Mouse (Mus musculus) frontal cortex, postnatal 36 days (tissue): Measurements from ENCODE around the gene Ctu1.
"Not testable (repeated sequence)": the region's sequence is repeated elsewhere in the genome, so short reads cannot be mapped to it uniquely, and the experiment has no call there.

ENCODE experiments used
- DNase-seq, 2 experiments: peaks; one replicate each; pipeline ENCODE4 v3.0.0; 2022; ENCODE audit warnings: low spot score in 2 of 2

The Ctu1 gene

GRCm38 (mm10) chr7:43671809-43672580 lies at the start of gene Ctu1:
Gene Ctu1 (plus strand): TSS chr7:43672016.
- DNase-seq = peak; percentile 89 to 96

DNA sequence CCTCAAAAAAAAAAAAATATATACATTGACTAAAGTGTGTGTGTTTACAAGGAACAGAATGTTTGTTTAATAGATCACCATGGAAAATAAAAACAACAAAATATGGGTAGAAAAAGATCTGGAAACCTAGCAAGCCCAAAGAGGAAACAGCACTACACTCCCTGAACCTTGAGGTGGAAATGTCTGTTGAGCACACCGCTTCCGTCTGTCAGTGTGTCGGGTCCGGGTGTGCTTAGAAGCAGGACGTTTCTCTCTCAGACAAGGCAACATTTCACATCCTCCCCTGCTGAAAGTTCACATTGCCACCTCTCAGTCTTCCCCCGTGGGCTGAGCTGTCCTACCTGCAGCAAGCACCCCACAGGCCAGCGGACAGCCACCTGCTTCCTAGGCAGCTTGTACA lies 48.9 kb upstream of the Ctu1 start:
- DNase-seq = no peak

- DNase-seq = no peak
Observed at GRCm38 (mm10) chr7:43623819-43624218, 48.0 kb upstream of the Ctu1 start.

DNA sequence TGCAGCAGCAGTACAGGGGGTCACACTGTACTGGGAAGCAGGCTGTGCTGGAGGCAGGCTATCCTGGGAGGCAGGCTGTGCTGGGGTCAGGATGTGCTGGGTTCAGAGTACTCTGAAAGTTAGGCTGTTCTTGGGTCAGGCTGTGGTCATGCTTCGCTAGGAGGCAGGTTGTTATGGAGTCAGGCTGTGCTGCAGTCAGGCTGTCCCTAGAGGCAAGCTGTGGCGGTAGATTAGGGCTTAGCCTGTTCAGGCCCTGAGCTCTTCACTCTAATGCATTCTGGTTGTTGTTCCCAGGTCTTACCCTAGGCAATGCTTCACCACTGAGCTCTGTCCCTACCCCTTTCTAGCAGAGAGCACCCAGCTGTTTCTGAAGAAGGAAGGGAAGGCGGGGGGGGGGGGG lies 46.8 kb upstream of the Ctu1 start:
- DNase-seq = no peak

GRCm38 (mm10) chr7:43625794-43626422 lies 45.9 kb upstream of the Ctu1 start:
- DNase-seq = no peak

GRCm38 (mm10) chr7:43633940-43634339 lies 37.9 kb upstream of the Ctu1 start:
- DNase-seq = no peak

GRCm38 (mm10) chr7:43634500-43634899 lies 37.3 kb upstream of the Ctu1 start, which contains the start of gene Ceacam18:
Gene Ceacam18 (plus strand): TSS chr7:43634707.
- no peak for DNase-seq

- DNase-seq = no peak
Observed at GRCm38 (mm10) chr7:43636194-43636593, 35.6 kb upstream of the Ctu1 start.

DNA sequence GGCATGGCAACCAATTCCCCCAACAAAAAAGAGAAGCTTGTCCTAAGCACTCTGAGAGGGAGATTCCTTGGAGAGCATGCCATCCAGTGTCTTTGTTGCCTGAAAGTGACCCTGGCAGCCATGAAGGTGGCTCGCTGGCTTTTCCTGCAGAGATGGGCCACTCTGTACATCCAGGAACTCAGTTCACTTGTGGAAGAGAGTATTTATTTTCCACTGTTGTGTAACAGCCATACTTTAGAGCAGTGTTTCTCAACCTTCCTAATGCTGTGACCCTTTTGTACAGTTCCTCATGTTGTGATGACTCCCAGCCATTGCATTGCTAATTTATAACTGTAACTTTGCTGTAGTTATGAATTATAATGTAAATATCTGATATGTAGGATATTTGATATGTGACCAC lies 34.7 kb upstream of the Ctu1 start:
- no peak for DNase-seq

DNA sequence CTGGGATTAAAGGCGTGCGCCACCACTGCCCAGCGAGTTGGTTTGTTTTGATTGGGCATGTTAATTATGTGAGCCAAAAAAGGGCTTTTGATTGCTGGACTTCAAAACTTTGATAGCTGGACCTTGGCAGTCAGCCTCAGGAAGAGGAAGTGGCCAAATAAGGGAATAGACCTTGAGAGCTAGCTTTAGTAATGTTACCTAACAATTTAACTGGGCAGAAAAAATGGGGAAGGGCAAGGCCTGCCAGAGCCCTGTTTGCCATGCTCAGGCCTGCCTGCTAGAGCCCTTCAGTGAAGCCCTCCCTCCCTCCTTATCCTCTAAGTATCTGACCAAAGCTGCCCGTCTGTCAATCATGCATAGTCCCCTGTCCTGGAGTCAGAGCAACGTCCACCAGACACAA lies 29.2 kb upstream of the Ctu1 start:
- no peak for DNase-seq

DNA sequence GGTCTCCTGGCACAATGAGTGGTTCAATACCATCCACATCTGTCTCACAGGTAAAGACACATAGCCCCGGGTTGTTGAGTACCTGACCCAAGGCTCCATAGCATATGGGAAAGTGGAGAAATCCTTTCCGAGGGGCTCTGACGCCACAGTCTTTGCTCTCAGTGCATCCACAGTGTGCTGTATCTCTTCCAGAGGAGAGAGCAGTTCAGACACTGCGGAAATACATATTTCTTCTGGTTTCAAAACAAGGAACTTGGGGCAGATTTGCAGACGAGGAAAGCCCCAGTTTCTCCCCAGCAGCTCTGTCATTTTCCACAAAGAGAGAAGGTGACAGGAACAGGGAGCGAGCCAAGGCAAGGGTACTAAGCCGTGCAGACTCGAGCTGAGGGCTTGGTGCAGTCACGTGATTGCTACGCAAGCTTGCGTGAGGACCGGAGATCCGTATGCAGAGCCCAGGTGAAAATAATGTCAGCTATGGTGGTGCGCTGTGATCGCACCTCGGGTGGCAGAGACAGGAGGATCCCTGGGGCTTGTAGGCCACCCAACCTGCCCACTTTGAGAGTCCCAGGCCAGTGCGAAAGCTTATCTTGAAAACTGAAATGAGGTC lies 28.7 kb upstream of the Ctu1 start:
- no peak for DNase-seq

DNA sequence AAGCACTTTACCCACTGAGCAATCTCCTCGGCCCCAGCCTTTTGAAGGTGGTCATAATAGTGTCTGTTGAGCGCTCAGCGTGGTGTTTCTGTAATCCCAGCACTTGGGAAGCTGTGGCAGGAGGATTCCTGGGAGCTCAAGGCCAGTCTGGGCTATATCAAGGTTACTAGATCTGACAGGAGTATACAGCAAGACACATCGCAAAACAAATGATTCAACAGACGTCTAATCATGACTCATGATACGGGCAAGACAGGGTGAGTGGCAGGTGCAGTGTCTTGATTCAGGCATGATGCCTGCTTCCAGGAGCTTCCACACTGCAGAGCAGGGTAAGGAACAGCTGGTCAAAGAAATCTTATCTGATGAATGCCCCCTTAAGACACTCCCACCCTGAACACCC lies 19.1 kb upstream of the Ctu1 start:
- no peak for DNase-seq

DNA sequence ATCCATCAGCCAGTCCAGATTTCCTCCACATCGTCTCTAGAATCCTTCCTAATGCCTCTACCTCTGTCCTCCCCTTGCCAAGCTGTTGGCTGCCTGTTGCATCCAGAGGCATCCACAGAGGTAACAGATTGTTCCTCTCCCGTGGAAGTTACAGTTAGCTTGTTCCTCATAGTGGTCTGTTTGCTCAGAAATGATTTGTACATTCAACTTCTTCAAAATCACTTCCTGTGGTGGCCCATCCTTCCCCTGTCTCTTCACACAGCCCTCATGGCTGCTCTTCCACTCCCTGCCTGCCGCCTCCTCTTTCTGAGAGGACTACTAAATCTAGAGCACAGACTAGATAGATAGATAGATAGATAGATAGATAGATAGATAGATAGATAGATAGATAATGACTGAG lies 17.3 kb upstream of the Ctu1 start:
- no peak for DNase-seq

DNA sequence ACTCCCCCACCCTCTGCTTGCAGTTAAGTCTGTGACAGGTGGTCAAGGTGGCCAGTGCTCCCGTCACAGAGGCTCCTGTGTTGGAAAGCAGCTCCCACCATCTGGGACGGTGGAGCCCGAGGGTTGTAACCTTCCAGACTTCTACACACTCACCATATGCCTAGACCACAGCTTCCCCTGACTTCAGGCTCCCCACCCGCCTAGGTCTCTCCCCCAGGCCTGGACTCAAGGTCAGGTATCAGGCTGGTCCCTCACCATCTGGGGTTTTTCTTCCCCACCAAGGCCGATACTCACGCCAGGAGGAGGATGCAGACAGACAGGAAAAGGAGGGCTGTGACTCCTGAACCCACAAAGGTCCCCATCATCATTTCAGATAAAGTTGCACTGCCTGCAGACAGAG lies 15.6 kb upstream of the Ctu1 start:
- no peak for DNase-seq

DNA sequence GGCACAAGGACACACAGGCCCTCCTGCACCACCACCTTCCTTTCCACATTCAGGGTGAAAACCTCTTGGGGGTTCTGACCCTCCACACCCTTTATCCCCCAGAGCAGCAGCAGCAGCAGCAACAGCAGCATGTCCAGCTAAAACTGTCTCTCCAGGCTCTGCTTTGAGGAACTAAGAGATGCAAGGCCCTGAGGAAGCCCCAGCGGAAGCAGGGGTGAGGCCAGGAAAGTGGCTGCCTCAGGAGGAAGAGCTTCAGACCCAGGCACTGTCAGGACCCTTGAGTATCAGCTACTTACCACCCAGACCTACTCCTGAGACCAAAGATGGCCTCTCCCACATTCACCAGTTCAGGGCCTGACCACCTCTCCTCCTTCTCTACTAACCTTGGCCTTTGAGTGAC lies 11.8 kb upstream of the Ctu1 start, which contains the start of gene Siglece:
TSS of gene Siglece (minus strand) at position 160 of the 400 bp plus-strand sequence.
- no peak for DNase-seq

DNA sequence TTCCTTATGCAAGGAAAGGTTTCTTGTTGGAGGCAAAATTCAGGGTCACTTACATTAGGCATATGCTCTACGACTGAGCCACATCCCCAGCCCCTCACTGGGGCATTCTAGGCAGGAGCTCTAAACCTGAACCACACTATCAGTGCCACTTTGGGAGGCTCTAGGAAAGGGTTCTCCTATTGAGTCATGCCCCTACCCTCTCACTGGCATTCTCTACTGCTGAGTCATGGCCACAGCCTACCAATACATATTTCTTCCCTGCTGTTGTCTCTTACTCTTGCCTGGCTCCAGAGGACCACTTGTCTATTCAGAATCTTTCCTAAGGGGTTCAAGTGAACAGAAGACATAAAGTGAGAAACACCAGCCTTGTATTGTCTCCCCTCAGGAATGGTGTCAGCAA lies 9.0 kb upstream of the Ctu1 start:
- DNase-seq = no peak

DNA sequence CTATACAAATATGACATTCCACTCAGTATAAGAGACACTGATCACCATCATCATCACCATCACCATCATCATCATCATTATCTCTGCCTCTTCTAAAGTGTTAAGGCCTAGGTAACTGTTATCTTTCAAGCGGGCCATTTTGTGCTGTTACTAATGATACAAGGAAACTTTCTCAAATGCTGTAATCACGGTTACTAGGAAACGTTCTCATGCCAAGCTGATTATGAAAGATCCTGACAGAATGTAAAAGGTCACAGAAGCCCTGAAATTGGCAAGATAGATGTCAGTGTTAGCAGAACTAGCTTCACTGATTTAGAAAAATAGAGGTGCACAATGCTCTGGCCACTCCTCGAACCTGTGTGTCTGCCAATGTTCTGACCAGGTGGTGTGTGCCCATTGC lies 4.6 kb upstream of the Ctu1 start:
- DNase-seq = not testable (repeated sequence)

DNA sequence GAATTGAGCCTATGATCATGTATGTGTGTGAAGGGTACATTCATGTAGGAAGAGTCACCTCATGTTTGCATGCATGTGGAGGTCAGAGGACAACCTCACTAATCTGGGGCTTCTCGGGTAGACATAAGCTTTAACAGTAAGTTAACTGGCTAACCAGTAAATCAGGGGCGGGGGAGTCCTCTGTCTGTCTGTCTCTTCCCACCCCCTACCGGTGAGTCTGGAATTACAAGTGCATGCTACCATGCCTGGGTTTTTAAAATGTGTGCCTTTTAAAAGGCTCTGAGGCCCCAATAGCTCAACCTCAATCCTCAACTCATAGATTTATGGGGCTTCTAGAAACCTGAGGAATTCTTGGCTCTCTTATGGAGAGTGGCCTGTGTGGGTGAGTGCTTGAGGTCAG lies 3.2 kb upstream of the Ctu1 start:
- no peak for DNase-seq

- no peak for DNase-seq
Observed at GRCm38 (mm10) chr7:43671064-43671808, 580 bp upstream of the Ctu1 start.

DNA sequence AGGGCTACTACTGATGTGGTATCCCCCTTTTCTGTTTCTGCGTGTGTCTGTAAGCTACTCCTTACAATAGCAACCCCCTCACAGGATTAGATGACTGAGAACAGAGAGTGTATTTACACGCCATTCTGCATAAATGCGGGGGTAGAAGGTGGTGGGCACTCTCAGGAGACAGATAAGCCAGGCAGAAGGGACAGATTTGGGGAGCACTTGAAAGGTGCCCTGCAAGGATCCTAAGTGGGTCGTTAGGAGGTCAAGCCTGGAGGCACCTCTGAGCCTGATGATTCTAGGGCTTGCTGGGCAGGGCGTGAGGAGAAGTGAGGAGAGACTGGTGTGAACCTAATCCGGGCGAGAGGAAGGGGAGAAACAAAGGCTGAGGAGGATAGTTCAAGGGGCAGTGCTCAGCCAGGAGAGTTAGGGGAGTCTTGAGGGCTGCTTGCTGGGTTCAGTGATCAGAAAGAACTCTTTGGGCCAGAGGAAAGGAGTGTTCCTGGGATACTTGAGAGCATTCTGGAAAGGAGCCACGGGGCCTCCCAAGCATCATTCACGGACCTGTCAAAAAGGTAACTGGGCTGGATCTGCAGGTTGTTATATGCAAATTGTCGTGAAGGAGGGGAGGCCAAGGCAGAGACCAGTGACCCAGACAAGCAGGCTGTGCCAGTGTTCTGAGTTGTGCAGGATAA lies 905 bp downstream of the Ctu1 start:
- no peak for DNase-seq

DNA sequence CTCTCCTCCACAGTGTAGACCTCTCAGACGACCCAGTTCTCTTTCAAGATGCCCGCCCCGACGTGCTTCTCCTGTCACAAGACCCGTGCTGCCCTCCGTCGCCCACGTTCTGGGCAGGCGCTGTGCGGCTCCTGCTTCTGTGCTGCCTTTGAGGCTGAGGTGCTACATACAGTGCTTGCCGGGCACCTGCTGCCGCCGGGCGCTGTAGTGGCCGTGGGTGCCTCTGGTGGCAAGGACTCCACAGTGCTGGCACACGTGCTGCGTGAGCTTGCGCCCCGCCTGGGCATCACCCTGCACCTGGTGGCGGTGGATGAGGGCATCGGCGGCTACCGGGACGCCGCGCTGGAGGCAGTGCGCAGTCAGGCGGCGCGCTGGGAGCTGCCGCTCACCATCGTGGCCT lies 3.3 kb downstream of the Ctu1 start:
- DNase-seq = no peak

- DNase-seq = peak in 1 of 2 experiments; percentile 44
Observed at GRCm38 (mm10) chr7:43678517-43678916, 6.7 kb downstream of the Ctu1 start.
